21 mouse cellular contexts compared by ENCODE assay signal in the genomic region with DNA sequence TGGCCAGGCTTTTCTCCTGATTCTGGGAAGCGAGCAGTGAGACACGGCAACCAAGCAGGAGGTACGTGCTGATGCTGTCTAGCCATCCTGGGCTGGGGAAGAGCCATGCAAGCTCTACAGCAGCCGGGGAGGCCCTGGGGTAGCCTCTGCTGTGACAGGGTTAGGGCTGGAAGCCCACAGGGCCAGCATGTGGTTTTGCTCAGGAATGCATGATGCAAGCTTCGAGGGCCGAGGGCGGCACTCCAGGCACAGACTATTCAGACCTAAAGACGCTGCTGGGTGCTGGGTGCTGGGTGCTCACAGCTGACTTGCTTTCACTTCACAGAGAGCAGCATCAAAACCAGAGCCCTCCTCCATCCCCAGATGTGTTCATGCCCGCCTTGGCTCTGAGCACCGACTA.
DNase-seq lines count a peak whose midpoint lies in the region; ATAC-seq and TF ChIP-seq lines count a peak whose summit lies in the region.
"Had no signal": no experiment of that assay in that cellular context is flagged by ENCODE, and none has a peak within 500 bp of the region (broad histone marks: within the 10 kb centered on the region; RNA-seq: fewer than 3 reads in every experiment).

No protein-coding gene starts in this region.

- peaks cover 58% of the 10 kb centered on the region for H3K4me1 ChIP-seq in midbrain, embryonic 10.5 days
- peaks cover 18% of the 10 kb centered on the region for H3K4me1 ChIP-seq in midbrain, embryonic 16.5 days (ENCODE audit: control insufficient read depth, insufficient read depth, low read length)
- H3K4me1 ChIP-seq in embryonic facial prominence, embryonic 10.5 days: peaks cover 97% of the 10 kb centered on the region

- TF ChIP-seq CTCF in C2C12 (IDR thresholded peaks at IDR 0.05; ENCODE audit: control insufficient read depth, insufficient read depth, insufficient read length): no peak

- DNase-seq in midbrain, embryonic 10.5 days (ENCODE audit: low spot score): no peak
- no peak for DNase-seq in embryonic facial prominence, embryonic 10.5 days (ENCODE audit: low spot score)
- DNase-seq in spleen, postnatal 14 days (ENCODE audit: low spot score in 2 of 2): no peak
- no peak for DNase-seq in left cerebral cortex, postnatal 36 days (ENCODE audit: low spot score in 2 of 2)
- DNase-seq: adrenal gland, postnatal 14 days; cerebellum, adult 11-12 months; cerebellum, adult 9-11 months; cerebellum, postnatal 36 days; gastrocnemius, adult 2 months; gastrocnemius, postnatal 25 days; heart, postnatal 10 days; heart, postnatal 4 days; kidney, adult 18-20 months had no signal

- WGBS in midbrain, embryonic 10.5 days: 86% methylated on average over 10 of the region's 10 CpGs
- 88% methylated on average over 10 of the region's 10 CpGs for WGBS in midbrain, embryonic 16.5 days
- WGBS in embryonic facial prominence, embryonic 10.5 days: 78% methylated on average over 10 of the region's 10 CpGs

- H3K27me3 ChIP-seq in midbrain, embryonic 10.5 days (ENCODE audit: low read depth, poor library complexity, severe bottlenecking): peaks cover 23% of the 10 kb centered on the region; the same call in 1 of the 2 replicates
- H3K27me3 ChIP-seq in midbrain, embryonic 16.5 days (ENCODE audit: control insufficient read depth, insufficient read depth, low read depth, low read length): no peaks in the 10 kb centered on the region
- no peaks in the 10 kb centered on the region for H3K27me3 ChIP-seq in C2C12 (ENCODE audit: control insufficient read depth, insufficient read depth, insufficient read length)
- peaks cover 66% of the 10 kb centered on the region for H3K27me3 ChIP-seq in embryonic facial prominence, embryonic 10.5 days (replicated peaks; ENCODE audit: low read depth, poor library complexity, severe bottlenecking)
- H3K27me3 ChIP-seq: forebrain, embryonic 13.5 days had no signal

- H3K27ac ChIP-seq in midbrain, embryonic 10.5 days (replicated peaks): peak overlapping the region; percentile 84
- H3K27ac ChIP-seq in midbrain, embryonic 16.5 days (ENCODE audit: low read length): no peak overlapping the region
- H3K27ac ChIP-seq in embryonic facial prominence, embryonic 10.5 days (replicated peaks): peak overlapping the region; percentile 86
- H3K27ac ChIP-seq: embryonic facial prominence, embryonic 15.5 days; forebrain, embryonic 13.5 days; gastrocnemius, adult 2 months; hindbrain, embryonic 14.5 days; intestine, embryonic 15.5 days had no signal

- H3K4me2 ChIP-seq in midbrain, embryonic 16.5 days (ENCODE audit: low read length): no peak overlapping the region
- H3K4me2 ChIP-seq: forebrain, embryonic 13.5 days; intestine, embryonic 15.5 days had no signal

- intact Hi-C loops in left cerebral cortex, postnatal 36 days (cut with DNase I): no loop called here

- peak overlapping the region; percentile 14 for H3ac ChIP-seq in C2C12 (ENCODE audit: control insufficient read depth, insufficient read length, low read depth)

- no peaks in the 10 kb centered on the region for H3K9me3 ChIP-seq in midbrain, embryonic 10.5 days (replicated peaks)
- no peaks in the 10 kb centered on the region for H3K9me3 ChIP-seq in midbrain, embryonic 16.5 days (replicated peaks; ENCODE audit: control insufficient read depth, low read length, poor library complexity, severe bottlenecking)
- no peaks in the 10 kb centered on the region for H3K9me3 ChIP-seq in embryonic facial prominence, embryonic 10.5 days
- H3K9me3 ChIP-seq: embryonic facial prominence, embryonic 15.5 days; forebrain, embryonic 13.5 days; intestine, embryonic 15.5 days had no signal

- H3K9ac ChIP-seq in midbrain, embryonic 16.5 days (ENCODE audit: low read depth, low read length): no peak overlapping the region
- H3K9ac ChIP-seq: embryonic facial prominence, embryonic 15.5 days; hindbrain, embryonic 14.5 days; intestine, embryonic 15.5 days had no signal

- no peaks in the 10 kb centered on the region for H3K79me3 ChIP-seq in C2C12 (ENCODE audit: low read depth)

- no peaks in the 10 kb centered on the region for H3K79me2 ChIP-seq in C2C12 (ENCODE audit: control insufficient read depth, insufficient read depth)

- H3K36me3 ChIP-seq in midbrain, embryonic 10.5 days: no peaks in the 10 kb centered on the region
- H3K36me3 ChIP-seq in midbrain, embryonic 16.5 days (ENCODE audit: control insufficient read depth, insufficient read depth, low read length): no peaks in the 10 kb centered on the region
- H3K36me3 ChIP-seq in C2C12 (ENCODE audit: control insufficient read depth, insufficient read depth): no peaks in the 10 kb centered on the region
- H3K36me3 ChIP-seq in embryonic facial prominence, embryonic 10.5 days (replicated peaks): no peaks in the 10 kb centered on the region
- H3K36me3 ChIP-seq: embryonic facial prominence, embryonic 15.5 days; intestine, embryonic 15.5 days had no signal

- ATAC-seq in midbrain, embryonic 16.5 days: no peak
- ATAC-seq in erythroid progenitor cell, adult 5-6 weeks (replicated peaks; ENCODE audit: low FRiP score, poor library complexity, severe bottlenecking): no peak
- ATAC-seq: activated CD4-positive, CD25-positive, alpha-beta regulatory T cell, adult 4 months; forebrain, embryonic 13.5 days; intestine, embryonic 15.5 days had no signal

- H3K4me3 ChIP-seq in midbrain, embryonic 10.5 days: no peak overlapping the region
- H3K4me3 ChIP-seq in midbrain, embryonic 16.5 days (ENCODE audit: low read depth, low read length): no peak overlapping the region
- H3K4me3 ChIP-seq in C2C12 (ENCODE audit: insufficient read depth, poor library complexity, severe bottlenecking): no peak overlapping the region
- H3K4me3 ChIP-seq in embryonic facial prominence, embryonic 10.5 days: no peak overlapping the region
- H3K4me3 ChIP-seq: embryonic facial prominence, embryonic 15.5 days; forebrain, embryonic 13.5 days; gastrocnemius, adult 2 months; intestine, embryonic 15.5 days had no signal

TF ChIP-seq in C2C12, 6 proteins besides CTCF, POLR2A, EP300 and RAD21:
- TF ChIP-seq MAX (IDR thresholded peaks at IDR 0.05) (peak; percentile 40), CEBPB (IDR thresholded peaks at IDR 0.05; ENCODE audit: low read depth) (peak; percentile 73), MYOD1 (IDR thresholded peaks at IDR 0.05; ENCODE audit: control insufficient read depth, insufficient read length, low read depth) (no peak)
